Mouse (Mus musculus) C2C12 (cell line): ENCODE measurements around the gene Cald1. TPM values are rescaled to one million over a fixed set of nuclear protein-coding genes. Genes with fewer than 3 reads are reported as not detected.

Experiments used
- H3K27me3 ChIP-seq: one replicate; pipeline ENCODE4 v1.6.1; 2011; ENCODE audit not compliant: control insufficient read depth, insufficient read depth, insufficient read length
- H3K36me3 ChIP-seq: one replicate; pipeline ENCODE4 v1.6.1; 2011; ENCODE audit not compliant: control insufficient read depth, insufficient read depth
- H3K4me3 ChIP-seq: one replicate; pipeline ENCODE4 v1.5.1; 2011; ENCODE audit warnings: mild to moderate bottlenecking, control low read depth; ENCODE audit not compliant: poor library complexity, insufficient read depth, severe bottlenecking
- H3K79me2 ChIP-seq: one replicate; pipeline ENCODE4 v1.6.1; 2011; ENCODE audit not compliant: control insufficient read depth, insufficient read depth
- H3K79me3 ChIP-seq: one replicate; pipeline ENCODE4 v1.6.1; 2011; ENCODE audit warnings: low read depth, control low read depth
- H3ac ChIP-seq: one replicate; pipeline ENCODE3; 2011; ENCODE audit warnings: low read depth; ENCODE audit not compliant: control insufficient read depth, insufficient read length
- CEBPB ChIP-seq: IDR thresholded peaks from one replicate; pipeline ENCODE4 v1.6.1; 2011; ENCODE audit warnings: low read depth, mild to moderate bottlenecking, control low read depth, moderate library complexity
- CTCF ChIP-seq: IDR thresholded peaks from one replicate; pipeline ENCODE4 v1.5.1; 2011; ENCODE audit not compliant: control insufficient read depth, insufficient read depth, insufficient read length
- FOSL1 ChIP-seq: IDR thresholded peaks from one replicate; pipeline ENCODE4 v1.8.0; 2011; ENCODE audit warnings: mild to moderate bottlenecking, low read length; ENCODE audit not compliant: poor library complexity, insufficient read depth, severe bottlenecking
- MAX ChIP-seq: IDR thresholded peaks from one replicate; pipeline ENCODE4 v1.6.1; 2011; ENCODE audit warnings: mild to moderate bottlenecking, control low read depth
- MYOD1 ChIP-seq: IDR thresholded peaks from one replicate; pipeline ENCODE4 v1.6.1; 2011; ENCODE audit warnings: low read depth; ENCODE audit not compliant: control insufficient read depth, insufficient read length
- MYOG ChIP-seq: IDR thresholded peaks from one replicate; pipeline ENCODE4 v1.6.1; 2011; ENCODE audit not compliant: control insufficient read depth, insufficient read length; ENCODE audit errors: extremely low read depth
- USF1 ChIP-seq: IDR thresholded peaks from one replicate; pipeline ENCODE4 v1.6.1; 2011; ENCODE audit warnings: low read depth, mild to moderate bottlenecking, control low read depth, moderate library complexity
- polyA plus RNA-seq: library from polyadenylated mRNA; unstranded; fragments of >200 nt; fragmentation: generic; extraction: Trizol; gene quantifications from one replicate; pipeline ENCODE4 v1.2.1, GENCODE M21; 2012; ENCODE audit warnings: missing spikeins

Cald1 gene
- polyA plus RNA-seq, 1 experiment, result 180 TPM

- Histone ChIP-seq H3K36me3 (peaks cover 31% of the 10 kb centered on the region), H3K4me3 (no peak overlapping the region), H3K27me3 (no peaks in the 10 kb centered on the region), H3ac (no peak overlapping the region), H3K79me3 (peaks cover 13% of the 10 kb centered on the region), H3K79me2 (peaks cover 56% of the 10 kb centered on the region)
- no peak for TF ChIP-seq CEBPB
- TF ChIP-seq CTCF, result no peak
- no peak for TF ChIP-seq MYOD1
Measured at GRCm38 (mm10) chr6:34664291-34664690, 66.0 kb downstream of the Cald1 start.

GRCm38 (mm10) chr6:34664749-34665148, 66.4 kb downstream of the Cald1 start:
- peaks cover 57% of the 10 kb centered on the region for H3K79me2 ChIP-seq
- H3ac ChIP-seq, result no peak overlapping the region
- TF ChIP-seq USF1 (no peak), FOSL1 (no peak), MYOD1 (no peak), MAX (no peak), CTCF (no peak), MYOG (no peak)
- H3K27me3 ChIP-seq, result no peaks in the 10 kb centered on the region
- H3K36me3 ChIP-seq, result peaks cover 31% of the 10 kb centered on the region
- no peak overlapping the region for H3K4me3 ChIP-seq
- peaks cover 14% of the 10 kb centered on the region for H3K79me3 ChIP-seq

GRCm38 (mm10) chr6:34668739-34669254, 70.5 kb downstream of the Cald1 start:
- Histone ChIP-seq H3K79me3 (peaks cover 17% of the 10 kb centered on the region), H3K4me3 (no peak overlapping the region), H3K27me3 (no peaks in the 10 kb centered on the region), H3K36me3 (peaks cover 35% of the 10 kb centered on the region), H3ac (no peak overlapping the region), H3K79me2 (peaks cover 42% of the 10 kb centered on the region)
- TF ChIP-seq CEBPB, result no peak
- no peak for TF ChIP-seq FOSL1
- TF ChIP-seq MYOD1, result no peak
- TF ChIP-seq CTCF, result no peak
- TF ChIP-seq USF1, result no peak
- TF ChIP-seq MAX, result no peak
- TF ChIP-seq MYOG, result no peak

- TF ChIP-seq MYOD1 (no peak), FOSL1 (no peak), USF1 (no peak), CTCF (no peak), CEBPB (no peak), MYOG (no peak), MAX (no peak)
- Histone ChIP-seq H3K27me3 (no peaks in the 10 kb centered on the region), H3K36me3 (peaks cover 24% of the 10 kb centered on the region), H3K79me2 (peaks cover 32% of the 10 kb centered on the region), H3K79me3 (peaks cover 17% of the 10 kb centered on the region), H3ac (no peak overlapping the region), H3K4me3 (no peak overlapping the region)
Measured at GRCm38 (mm10) chr6:34671355-34671754, 73.1 kb downstream of the Cald1 start.

- Histone ChIP-seq H3ac (no peak overlapping the region), H3K79me3 (peaks cover 15% of the 10 kb centered on the region), H3K4me3 (no peak overlapping the region), H3K27me3 (no peaks in the 10 kb centered on the region), H3K36me3 (peaks cover 19% of the 10 kb centered on the region), H3K79me2 (peaks cover 28% of the 10 kb centered on the region)
- no peak for TF ChIP-seq CEBPB
Measured at GRCm38 (mm10) chr6:34674416-34674815, 76.1 kb downstream of the Cald1 start.

GRCm38 (mm10) chr6:34674897-34675296, 76.6 kb downstream of the Cald1 start:
- Histone ChIP-seq H3K79me2 (peaks cover 24% of the 10 kb centered on the region), H3K79me3 (peaks cover 12% of the 10 kb centered on the region), H3K27me3 (no peaks in the 10 kb centered on the region), H3K36me3 (peaks cover 19% of the 10 kb centered on the region), H3ac (no peak overlapping the region), H3K4me3 (no peak overlapping the region)
- no peak for TF ChIP-seq CEBPB
- TF ChIP-seq MYOG, result no peak

GRCm38 (mm10) chr6:34682126-34682525, 83.8 kb downstream of the Cald1 start:
- TF ChIP-seq FOSL1 (no peak), MYOD1 (no peak), CTCF (no peak), MYOG (no peak), CEBPB (no peak), MAX (no peak), USF1 (no peak)

More at GRCm38 (mm10) chr6:34682126-34682525, 83.8 kb downstream of the Cald1 start:
- H3ac ChIP-seq, result no peak overlapping the region
- H3K79me3 ChIP-seq, result peaks cover 3% of the 10 kb centered on the region
- peaks cover 10% of the 10 kb centered on the region for H3K36me3 ChIP-seq
- no peaks in the 10 kb centered on the region for H3K27me3 ChIP-seq
- H3K4me3 ChIP-seq, result no peak overlapping the region
- peaks cover 24% of the 10 kb centered on the region for H3K79me2 ChIP-seq
